Mouse (Mus musculus): ENCODE measurements around the gene Bscl2.

- TF ChIP-seq CTCF (IDR thresholded peaks at IDR 0.05; ENCODE audit: low read depth) (no peak), EP300 (optimal IDR thresholded peaks at IDR 0.05) (no peak)
Observed at GRCm38 (mm10) chr19:8817001-8817400, 20.3 kb upstream of the Bscl2 start.

Data from stomach, postnatal 0 days (tissue).